Mouse (Mus musculus): ENCODE results near the gene Adgrg7.

Gene Adgrg7

DNA sequence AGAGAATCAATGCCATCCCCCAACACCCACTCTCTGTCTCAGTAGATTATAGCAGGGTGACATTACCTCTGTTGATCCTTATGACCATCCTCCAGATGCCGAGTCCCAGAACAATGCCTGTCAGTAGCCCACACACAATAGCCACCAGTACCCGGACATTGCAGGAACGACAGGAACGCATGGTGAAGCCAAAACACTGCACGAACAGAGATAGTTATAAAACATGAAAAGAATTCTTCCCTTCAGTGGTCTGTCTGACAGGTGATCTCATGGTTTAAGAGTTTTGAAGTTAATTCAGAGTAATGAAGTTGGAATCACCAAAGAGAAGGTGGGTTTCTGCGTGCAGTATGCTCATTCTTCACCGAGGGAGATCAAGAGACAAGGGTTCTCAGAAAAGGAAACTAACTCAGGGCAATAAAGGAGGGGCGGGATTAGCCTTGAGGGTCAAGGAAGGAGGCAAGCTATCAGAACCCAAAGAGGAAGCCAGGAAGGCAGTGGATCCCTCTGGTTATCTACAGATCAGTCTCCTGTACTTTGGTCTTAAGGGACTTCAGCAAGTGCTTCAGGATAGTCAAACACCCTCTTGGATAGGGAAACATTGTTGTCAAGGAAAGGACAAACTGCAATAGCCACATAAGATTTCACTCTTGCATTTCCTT, at the start of gene Adgrg7:
TSS of gene Adgrg7 (minus strand) at position 375 of the 659 bp plus-strand sequence.
- no peak for DNase-seq (ENCODE audit: low read depth, low spot score)

DNA sequence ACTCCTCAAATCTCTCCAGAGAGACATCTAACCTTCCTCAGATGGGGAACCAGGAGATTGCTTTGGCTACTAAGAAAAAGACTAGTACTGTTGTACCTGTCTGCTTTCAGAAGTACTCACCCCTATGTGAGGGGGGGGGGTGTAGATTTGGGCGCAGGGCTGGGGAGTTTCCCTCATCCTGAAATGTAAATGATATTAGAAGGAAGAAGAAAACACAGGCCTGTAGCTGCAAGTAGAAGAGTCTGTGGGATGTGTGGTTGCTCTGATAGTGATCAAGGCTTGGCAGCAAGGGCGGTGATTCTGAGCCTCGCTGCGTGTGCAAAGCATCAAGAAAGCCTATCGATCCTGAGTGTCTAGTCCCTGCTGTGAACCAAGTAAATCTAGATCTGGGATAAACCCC, 47.3 kb upstream of the Adgrg7 start:
- no peak for DNase-seq (ENCODE audit: low read depth, low spot score)

DNA sequence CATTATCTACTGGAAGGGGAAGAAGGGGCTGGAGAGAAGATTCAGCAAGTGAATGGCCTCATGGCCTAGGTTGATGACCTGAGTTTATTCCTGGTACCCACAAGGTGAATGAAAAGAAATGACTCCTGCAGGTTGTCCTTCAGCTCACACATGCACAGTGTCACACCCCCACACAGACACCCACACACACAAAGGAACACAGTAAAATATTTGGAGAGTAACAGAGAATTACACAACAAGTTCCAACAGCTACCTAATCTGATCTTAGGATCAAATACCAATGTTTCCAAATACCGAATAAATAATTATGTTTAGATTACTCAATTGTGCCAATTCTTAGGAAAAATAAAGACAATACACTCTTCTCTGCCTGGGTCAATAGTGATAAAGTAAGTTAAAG, 37.7 kb upstream of the Adgrg7 start:
- no peak for DNase-seq (ENCODE audit: low read depth, low spot score)

DNA sequence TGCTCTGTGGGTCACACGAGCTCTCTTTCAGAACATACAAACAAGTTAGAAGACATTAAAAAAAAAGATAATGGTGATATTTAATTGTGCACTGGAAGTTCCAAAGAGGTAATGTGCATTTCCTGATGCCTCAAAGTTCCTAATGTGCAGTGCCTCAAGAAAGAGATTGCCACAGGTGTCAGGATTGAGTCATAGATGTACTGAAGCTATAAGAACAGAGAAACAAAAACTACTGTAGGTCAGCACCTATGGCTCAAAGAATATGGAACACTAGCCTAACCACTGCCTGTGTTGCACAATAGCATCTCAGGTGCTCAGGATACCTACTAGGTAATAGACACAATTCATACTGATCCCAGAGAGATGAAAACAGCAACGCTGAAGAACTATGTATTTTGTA, 36.3 kb upstream of the Adgrg7 start:
- no peak for DNase-seq (ENCODE audit: low read depth, low spot score)

DNA sequence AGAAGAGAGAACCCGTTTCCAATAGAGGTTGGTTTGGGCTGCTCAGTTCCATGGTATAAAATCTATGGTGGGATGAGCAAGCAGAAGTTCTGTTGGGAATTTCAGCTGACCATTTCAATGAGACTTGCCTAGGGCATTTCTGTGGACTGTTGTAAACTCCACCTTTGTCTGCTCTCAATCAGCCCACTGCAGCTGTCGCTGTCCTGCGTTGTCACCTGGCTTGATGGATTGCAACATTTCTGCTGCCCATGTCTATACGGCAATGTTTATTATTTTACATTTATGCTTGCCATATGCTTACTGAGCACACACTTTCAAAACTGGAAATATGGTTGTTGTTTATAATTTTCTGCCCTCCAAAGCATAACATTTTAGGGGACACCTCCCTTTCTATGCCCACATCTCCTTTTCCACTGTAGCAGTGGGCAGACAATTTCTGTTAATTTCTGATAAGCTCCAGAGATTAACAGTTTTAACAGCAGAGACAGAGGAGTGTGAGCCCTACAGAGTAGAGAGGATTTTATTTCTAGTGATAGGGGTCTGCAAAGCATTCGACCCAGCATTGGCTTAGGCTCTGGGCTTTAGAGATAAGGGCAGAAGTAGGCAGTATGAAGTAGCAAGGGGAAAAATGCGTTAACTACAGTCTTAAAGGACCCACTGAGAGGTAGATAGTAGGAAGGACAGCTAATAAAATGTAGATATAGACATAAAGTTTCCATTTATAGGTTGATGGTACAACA, 5.9 kb upstream of the Adgrg7 start:
- DNase-seq (ENCODE audit: low read depth, low spot score) = no peak

DNA sequence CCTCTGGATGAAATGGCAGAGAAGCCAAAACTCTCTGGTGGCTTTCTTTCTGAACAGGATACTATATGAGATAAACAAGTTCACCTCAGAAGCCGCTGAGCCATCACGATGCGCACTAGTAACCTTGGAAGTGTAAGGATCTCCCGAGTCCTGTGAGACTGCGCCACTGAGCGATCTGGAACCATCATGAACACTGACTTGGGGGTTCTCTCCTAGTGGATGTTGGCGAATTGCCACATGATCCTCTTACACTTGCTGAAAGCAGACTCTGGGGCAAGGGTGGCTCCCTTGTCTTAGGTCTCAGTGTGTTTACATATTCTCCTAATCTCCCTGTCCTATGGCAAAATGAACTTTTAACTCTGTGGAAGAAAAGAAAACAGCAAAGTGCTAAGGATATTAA, 5.3 kb upstream of the Adgrg7 start:
- DNase-seq (ENCODE audit: low read depth, low spot score) = no peak

DNA sequence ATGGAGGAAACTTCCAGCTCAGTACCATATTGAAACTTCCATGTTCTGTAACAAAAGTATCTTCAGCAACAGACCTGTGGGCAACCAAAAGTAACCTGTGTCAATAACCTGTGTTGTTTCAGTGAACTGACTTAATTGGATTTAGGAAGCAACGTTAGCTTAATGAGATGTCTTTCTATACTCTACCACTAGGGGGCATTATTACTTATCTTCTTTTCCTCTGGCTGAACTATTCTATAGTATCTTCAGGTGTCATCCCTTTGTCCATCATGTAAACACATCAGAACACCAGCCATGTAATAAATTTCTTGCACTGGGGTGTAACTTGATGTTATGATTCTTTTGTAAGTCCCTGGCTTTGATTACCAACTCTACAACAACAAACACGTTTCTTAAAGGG, 4.8 kb upstream of the Adgrg7 start:
- DNase-seq (ENCODE audit: low read depth, low spot score) = peak; percentile 17

DNA sequence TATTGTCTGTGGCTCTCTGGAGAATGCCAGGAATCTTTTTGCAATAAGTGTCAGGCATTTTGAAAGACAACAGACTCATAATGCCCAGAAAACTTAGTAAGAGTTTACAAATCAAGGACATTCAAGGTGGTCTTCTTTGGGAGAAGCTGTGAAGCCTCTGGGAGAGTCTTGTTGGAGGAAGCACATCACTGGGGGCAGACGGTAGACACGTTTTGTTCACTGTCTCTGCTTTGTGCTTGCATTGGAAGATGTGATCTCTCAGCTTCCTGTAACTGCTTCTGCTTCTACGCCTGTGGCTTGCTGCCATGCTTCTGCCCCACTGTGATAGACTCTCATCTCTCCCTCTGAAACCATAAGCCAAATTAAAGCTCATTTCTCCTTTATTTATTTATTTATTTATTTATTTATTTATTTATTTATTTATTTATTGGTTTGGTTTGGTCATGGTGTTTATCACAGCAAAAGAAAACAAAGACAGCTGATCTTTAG, 3.9 kb upstream of the Adgrg7 start:
- DNase-seq (ENCODE audit: low read depth, low spot score) = no peak

DNA sequence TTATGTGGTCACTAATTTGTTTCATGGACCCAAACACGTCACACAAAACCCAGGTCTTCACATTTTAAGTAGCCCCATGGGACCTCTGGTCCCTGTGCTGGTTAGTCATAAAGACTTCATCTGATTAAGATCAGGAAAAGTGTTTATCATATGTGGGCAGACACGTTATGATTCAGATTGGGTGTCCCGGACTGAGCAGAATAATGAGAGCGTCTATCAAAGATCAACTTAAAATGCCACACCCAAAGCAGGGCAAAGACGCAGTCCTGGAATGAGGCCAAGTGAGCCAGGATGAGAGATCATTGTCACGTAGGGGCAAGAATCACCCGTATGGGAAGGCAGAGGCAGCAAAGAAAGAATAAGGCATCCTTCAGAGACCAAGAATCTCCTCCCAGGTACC, 3.2 kb upstream of the Adgrg7 start:
- DNase-seq (ENCODE audit: low read depth, low spot score) = no peak

DNA sequence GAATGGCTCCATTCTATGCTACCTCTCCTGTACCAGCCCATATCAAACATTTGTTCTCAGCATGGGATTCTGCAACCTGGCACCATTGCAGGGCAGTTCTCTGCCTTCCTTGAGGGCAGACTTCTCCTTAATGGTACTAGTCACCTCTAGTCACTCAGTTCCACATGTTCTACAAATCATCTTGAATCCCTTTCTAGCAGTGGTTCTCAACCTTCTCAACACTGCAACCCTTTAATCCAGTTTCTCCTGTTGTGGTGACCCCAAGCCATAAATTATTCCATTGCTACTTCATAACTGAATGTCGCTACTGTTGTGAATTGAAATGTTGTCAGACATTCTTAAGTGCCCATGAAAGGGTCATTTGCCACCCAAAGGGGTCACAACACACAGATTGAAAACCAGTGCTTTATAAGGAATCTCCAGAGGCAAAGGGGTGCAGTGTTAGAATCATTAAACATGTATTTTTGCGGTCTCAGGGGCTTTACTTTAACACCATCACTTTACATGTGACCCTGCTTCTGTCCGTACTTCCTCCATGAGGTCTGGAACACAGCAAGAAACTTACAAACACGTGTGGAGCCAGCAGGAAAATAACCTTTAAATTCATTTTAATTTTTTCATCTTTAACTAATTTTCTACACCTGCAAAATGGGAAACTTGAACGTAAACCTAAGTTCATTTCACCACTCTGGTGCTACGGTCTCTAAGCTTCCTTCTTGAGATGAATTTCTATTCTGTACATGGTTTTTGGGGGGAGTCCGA, 1.1 kb downstream of the Adgrg7 start:
- no peak for DNase-seq (ENCODE audit: low read depth, low spot score)

DNA sequence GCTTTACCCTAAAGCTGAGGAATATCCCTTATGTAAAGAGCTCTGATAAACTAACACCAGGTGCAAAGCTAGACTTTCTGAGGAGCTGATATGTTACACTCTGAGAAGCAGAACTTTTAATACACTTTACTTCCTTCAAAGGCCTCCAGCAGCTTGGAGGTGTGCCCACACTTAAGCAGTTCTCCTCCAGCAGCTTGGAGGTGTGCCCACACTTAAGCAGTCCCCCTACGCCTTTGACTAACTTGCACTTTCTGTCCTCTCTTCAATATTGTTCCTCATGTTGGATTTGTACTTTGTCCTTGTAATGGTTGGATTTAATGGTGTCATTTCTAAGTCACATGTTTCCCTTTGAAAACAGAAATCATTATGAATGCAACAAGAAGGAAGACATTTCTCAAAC, 1.9 kb downstream of the Adgrg7 start:
- no peak for DNase-seq (ENCODE audit: low read depth, low spot score)

DNA sequence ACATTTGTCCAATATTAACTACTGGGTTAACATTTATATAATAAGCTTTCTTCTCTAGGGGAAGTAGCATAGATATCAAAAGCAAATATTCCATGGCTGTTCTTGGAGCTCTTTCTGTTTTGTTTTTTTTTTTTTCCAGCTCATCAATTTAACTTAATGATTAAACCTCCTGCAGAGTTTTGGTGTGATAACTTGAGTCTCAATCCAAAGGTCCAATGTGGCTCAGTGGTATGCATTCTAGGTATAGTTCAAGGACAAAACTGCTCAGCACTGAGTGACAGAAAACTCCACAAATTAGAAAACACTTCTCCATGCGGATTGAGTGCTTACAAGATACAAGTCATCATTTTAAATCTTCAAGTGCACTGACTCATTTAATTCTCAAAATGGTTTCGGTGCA, 9.7 kb downstream of the Adgrg7 start:
- no peak for DNase-seq (ENCODE audit: low read depth, low spot score)

DNA sequence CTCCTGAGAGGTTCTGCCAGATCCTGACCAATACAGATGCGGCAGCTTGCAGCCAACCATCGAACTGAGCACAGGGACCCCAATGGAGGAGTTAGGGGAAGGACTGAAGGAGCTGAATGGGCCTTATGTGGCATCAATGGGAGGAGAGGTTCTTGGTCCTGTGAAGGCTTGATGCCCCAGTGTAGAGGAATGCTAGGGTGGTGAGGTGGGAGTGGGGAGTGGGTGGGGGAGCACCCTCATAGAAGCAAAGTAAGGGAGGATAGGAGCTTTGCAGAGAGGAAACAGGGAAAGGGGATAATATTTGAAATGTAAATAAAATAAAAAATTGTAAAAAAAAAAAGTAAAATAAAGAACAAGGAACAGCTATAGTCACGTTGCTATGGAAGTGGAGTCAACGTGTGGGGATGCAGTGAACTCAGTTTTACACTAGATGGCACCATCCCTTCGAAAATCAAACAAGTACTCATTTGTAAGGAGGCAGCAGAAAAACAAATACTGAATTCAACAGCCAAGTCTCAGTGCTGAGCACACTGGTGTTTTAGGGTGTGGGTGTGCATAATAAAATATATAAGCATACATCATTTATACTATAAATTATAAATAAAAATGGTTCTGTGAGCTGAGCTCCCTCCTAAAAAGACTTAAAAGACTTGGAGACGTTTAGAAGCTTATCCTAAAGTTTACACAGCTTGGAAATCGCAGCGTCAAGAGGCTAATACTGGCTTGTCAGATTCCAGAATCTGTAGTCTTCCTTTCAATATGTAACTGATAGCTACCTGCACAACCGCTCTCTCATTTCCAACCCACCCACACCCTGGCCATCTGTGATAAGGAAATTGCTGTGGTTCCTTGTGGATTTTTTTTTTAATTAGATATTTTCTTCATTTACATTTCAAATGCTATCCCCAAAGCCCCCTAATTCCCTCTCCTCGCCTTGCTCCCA, 24.2 kb downstream of the Adgrg7 start:
- DNase-seq (ENCODE audit: low read depth, low spot score) = peak; percentile 32

DNA sequence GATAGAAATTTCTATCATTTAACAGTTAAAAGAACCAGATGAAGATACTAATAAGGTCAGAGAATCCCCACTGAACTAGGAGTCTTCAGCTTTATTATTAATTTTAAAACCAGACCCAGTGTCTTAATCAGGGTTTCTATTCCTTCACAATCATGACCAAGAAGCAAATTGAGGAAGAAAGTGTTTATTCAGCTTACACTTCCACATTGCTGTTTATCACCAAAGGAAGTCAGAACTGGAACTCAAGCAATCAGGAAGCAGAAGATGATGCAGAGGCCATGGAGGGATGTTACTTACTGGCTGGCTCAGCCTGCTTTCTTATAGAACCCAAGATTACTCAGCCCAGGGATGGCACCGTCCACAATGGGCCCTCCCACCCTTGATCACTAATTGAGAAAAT, 66.6 kb downstream of the Adgrg7 start:
- DNase-seq (ENCODE audit: low read depth, low spot score) = no peak

DNA sequence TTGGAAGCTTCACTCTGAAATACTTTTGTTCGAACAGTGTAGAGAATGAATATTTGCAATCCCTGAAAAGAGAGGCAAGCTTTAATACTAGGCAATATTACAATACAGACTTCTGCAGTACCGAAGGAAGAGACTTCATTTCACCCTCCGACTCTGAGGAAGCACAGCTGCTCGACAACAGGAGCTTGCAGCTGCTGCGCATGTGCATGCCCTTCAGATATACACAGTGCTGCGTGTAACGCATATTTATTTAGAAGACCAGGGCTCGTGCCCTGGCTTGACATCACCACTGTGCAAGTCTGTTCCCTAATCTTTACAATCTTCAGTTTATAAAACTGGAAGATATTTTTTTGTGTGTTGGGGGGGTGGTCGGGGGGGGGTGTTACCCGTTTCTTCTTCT, 70.7 kb downstream of the Adgrg7 start:
- no peak for DNase-seq (ENCODE audit: low read depth, low spot score)

DNA sequence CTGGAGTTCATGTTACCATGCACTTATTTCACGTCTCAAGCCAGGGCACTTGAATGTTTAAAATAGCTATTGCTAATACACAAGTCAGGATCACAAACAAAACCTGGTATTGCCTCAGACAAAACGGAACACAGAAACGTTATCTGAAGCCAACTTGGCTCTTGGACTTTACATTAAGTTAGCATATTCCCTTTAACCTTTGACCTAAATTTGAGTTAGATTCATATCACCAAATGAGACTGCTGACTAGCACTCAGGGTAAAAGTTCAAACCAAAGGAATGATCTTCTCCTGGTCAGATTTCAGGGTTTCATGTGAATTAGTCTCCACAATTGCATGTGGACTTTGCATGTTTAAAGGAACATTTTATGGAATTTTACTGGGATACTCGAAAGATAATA, 73.3 kb downstream of the Adgrg7 start:
- DNase-seq (ENCODE audit: low read depth, low spot score) = no peak

DNA sequence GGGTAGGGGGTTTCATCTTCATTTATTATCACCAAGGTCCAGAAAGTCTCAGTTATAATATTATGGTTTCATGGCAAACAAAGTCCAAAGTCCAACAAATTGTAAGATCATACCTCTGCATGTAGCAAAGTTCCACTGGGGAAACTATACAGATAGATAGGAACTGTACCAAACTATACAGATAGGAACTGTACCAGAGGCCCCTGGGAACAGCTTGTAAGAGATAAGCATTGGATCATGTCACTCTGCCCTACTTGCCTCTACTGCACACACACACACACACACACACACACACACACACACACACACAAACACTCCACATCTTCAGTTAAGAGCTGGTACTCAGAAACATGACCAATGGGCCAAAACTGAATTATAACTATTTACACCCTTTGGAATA, 76.6 kb downstream of the Adgrg7 start:
- DNase-seq (ENCODE audit: low read depth, low spot score) = no peak

DNA sequence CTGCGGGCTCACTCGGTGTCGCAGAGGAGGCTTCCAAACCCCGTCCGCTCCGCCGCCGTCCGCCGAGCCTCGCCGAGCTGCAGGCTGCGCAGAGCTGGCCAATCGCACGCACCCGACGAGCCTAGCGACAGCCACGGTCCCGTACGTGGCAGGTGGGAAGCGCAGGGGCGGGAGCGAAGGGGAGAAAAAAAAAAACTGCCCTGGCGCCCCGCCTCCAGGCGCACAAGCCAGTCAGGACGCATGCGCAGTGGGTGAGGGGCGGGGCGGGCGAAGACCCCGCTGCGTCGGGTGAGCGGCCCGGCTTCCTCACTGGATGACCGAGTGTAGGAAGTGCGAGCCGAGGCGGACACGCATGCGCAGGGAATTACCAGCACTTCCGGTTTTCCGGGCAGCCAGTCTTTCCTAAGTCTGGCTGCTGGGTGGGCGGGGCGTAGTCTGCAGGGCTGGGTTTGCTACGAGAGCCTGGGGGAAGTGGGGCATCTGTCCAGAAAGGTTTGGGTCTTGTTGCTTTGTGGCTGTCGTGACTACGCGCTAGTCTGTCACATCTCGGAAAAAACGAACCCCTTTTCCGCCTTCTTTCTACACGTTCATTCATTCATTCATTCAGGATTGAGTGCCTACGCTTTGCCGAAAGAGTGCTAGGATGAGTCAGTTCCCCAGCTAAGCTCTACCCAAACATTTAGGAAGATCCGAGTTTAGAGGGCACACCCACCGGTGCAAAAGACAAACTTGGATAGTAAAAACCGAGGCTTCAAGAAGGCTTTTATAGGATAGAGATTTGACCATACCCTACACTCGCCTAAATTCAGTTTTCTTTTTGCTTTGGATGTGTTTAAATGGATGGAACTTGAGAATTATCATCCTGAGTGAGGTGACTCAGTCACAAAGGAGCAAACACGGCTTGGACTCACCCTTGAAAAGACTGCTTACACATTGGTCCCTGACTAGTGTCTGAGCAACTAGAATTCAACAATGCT, 78.1 kb downstream of the Adgrg7 start, which contains the start of gene Tfg:
TSS of gene Tfg (minus strand) at position 227 of the 977 bp plus-strand sequence.
- peak; percentile 100 for DNase-seq (ENCODE audit: low read depth, low spot score)

DNA sequence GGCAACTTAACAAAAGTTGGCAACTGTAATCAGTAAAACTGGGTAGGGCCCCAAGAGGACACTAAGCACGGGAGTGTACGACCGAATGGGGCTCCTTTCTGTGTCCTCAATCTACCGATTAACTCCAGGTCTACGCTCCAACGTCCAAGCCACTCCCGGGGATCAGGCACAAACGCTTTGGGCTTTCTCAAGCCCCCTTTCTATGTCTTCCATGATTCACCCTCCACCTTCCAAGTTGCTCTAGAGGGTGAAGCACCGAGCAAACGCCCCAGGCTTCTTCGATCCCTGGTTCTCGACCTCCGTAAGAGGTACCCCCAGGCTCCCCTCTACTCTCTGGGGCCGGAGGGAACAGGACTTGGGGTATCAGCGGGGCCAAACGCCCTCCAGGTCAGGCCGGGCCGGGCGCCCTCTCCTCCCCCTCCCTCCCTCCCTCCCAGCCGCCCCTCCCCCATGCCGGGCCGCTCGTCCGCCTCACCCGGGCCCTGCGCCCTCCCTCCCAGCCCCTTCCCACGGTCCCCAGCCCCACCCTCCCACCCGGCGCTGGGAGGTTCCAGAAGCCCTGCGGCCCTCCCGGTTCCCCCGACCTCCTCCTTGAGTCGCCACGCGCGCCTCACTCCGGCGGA, 79.0 kb downstream of the Adgrg7 start:
- DNase-seq (ENCODE audit: low read depth, low spot score) = no peak

DNA sequence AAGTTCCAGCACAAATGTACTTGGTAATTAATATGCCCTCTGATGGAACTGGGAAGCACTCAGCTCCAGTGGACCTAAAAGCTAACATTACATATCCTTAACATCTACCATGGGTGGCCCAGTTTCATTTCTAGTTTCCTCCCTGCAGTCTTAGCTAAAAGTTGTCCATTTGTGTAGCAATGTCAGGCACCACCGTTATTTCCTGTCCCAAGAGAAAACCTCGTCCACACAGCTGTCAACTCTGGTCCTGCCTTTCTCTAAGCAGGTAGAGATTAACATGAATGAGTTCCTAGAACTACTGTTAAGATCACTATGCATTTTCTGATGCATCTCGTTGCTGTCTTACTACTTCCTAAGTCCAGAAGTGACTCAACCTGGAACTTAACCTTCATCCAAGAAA, 80.0 kb downstream of the Adgrg7 start:
- DNase-seq (ENCODE audit: low read depth, low spot score) = no peak

All from retina, postnatal 7 days (tissue).